Mouse (Mus musculus) forebrain, embryonic 14.5 days (tissue): ENCODE data around the gene Cd68. TPM values are rescaled to one million over a fixed set of nuclear protein-coding genes. Genes with fewer than 3 reads are reported as not detected.

Experiments
- ATAC-seq: fragments of 200-750 bp; cut with Nextera tagmentation; 2 replicates; pipeline ENCODE4 v1.8.0; 2017; ENCODE audit warnings: mild to moderate bottlenecking, moderate library complexity
- DNase-seq: peaks from one replicate; pipeline ENCODE4 v3.0.0-alpha.2; 2015; ENCODE audit warnings: low spot score
- H3K27ac ChIP-seq: fragments of 300-500 bp; sonication (generic); 2 replicates; pipeline ENCODE4 v1.5.1; 2014; ENCODE audit warnings: low read depth, mild to moderate bottlenecking, control low read depth, low read length, moderate library complexity
- H3K27me3 ChIP-seq: fragments of 300-500 bp; sonication (generic); replicated peaks from 2 replicates; pipeline ENCODE4 v1.6.1; 2014; ENCODE audit warnings: low read length, control low read depth, mixed read lengths; ENCODE audit not compliant: control insufficient read depth, insufficient read depth
- H3K36me3 ChIP-seq: fragments of 300-500 bp; sonication (generic); 2 replicates; pipeline ENCODE4 v1.6.1; 2014; ENCODE audit warnings: low read length, control low read depth; ENCODE audit not compliant: control insufficient read depth, insufficient read depth
- H3K4me1 ChIP-seq: fragments of 300-500 bp; sonication (generic); 2 replicates; pipeline ENCODE4 v1.6.1; 2014; ENCODE audit warnings: antibody characterized with exemption, low read length, control low read depth; ENCODE audit not compliant: control insufficient read depth, insufficient read depth
- H3K4me2 ChIP-seq: fragments of 300-500 bp; sonication (generic); 2 replicates; pipeline ENCODE4 v1.6.1; 2014; ENCODE audit warnings: mild to moderate bottlenecking, control low read depth, low read length
- H3K4me3 ChIP-seq: fragments of 300-500 bp; sonication (generic); 2 replicates; pipeline ENCODE4 v1.5.1; 2014; ENCODE audit warnings: low read depth, low read length, control low read depth
- H3K9ac ChIP-seq: fragments of 300-500 bp; sonication (generic); 2 replicates; pipeline ENCODE4 v1.6.1; 2014; ENCODE audit warnings: mild to moderate bottlenecking, low read length, control low read depth, moderate library complexity
- H3K9me3 ChIP-seq: fragments of 300-500 bp; sonication (generic); replicated peaks from 2 replicates; pipeline ENCODE4 v1.6.1; 2016; ENCODE audit warnings: low read length, control low read depth, mixed read lengths; ENCODE audit not compliant: control insufficient read depth
- whole genome bisulfite sequencing: fragments of 180-500 bp; shearing (Covaris S2); extraction: QIAGEN DNeasy Blood & Tissue Kit; methylation state at CpG from one replicate; pipeline ENCODE4 v1.1.7; 2014; 5-methylcytosine and 5-hydroxymethylcytosine counted together
- polyA plus RNA-seq: library from polyadenylated mRNA; unstranded; fragments of >200 nt; fragmentation: Nextera tagmentation; extraction: Ambion mirVana; gene quantifications from 2 replicates; pipeline ENCODE4 v1.2.1, GENCODE M21; 2014

Cd68 gene
- polyA plus RNA-seq, 1 experiment from 2014 or later, result 9.6 TPM

DNA sequence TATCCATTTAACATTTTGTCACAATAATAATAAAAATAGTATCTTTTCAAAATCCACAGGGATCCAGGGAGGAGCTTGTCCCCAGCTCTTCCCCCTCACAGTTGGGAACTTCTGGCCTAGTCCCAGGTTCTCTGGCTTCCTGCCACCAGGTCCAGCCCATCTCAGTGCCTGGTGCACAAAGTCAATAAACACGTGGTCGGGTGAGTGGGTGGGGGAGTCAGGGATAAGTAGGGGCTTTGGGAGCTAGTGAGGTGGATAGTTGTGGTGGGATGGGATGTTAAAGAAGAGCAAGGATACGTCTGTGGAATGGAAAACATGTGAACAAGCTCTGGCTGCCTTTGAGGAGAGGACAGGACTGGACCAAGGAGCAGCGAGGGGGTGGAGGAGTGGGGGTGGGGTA is 20.4 kb upstream of the Cd68 start:
- peaks cover 14% of the 10 kb centered on the region; the same call in 1 of the 2 replicates for H3K4me1 ChIP-seq
- 16% methylated on average over 4 of the region's 4 CpGs for WGBS
- no peaks in the 10 kb centered on the region for H3K9me3 ChIP-seq
- no peak overlapping the region for H3K4me3 ChIP-seq
- no peak for ATAC-seq
- no peak overlapping the region for H3K4me2 ChIP-seq
- H3K27me3 ChIP-seq, result no peaks in the 10 kb centered on the region
- H3K27ac ChIP-seq, result no peak overlapping the region
- H3K36me3 ChIP-seq, result no peaks in the 10 kb centered on the region
- no peak overlapping the region for H3K9ac ChIP-seq
- DNase-seq, result no peak

DNA sequence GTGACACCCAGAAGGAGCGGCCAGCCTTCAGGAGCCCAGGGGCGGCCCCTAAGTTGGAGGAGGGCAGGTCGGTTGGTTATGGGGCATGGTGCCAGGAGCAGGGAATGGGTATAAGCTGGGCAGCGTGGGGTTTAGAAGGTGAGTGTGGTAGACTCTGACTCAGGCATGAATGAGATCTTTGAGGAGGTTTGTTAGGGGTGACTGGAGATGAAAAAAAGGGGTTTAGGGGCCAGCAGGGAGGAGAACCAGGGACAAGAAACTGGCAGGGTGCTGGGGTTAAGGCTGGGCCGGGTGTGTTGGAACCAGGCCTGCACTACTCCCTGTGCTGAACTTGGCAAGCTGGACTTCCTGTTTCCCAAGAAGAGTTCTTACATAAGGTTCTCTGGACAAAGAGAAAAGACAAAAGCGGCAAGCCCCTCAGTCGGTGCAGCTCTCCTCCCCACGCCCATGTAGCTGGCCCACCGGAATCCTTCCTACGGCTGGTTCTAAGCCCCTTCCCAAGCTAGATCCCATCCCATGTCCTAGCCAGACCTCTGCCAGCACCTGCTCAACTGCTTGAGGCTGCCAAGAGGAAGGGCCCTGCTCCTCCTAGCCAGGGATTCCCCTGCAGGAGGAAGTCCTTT is 19.7 kb upstream of the Cd68 start, which contains the start of gene Tnfsf13:
Gene Tnfsf13 (minus strand): TSS at position 259 of the 623 bp plus-strand sequence.
- Histone ChIP-seq H3K27ac (peak within 1 kb of the TSS; percentile 52), H3K4me1 (peaks cover 19% of the 10 kb centered on the region)
- DNase-seq, result peak; percentile 45

DNA sequence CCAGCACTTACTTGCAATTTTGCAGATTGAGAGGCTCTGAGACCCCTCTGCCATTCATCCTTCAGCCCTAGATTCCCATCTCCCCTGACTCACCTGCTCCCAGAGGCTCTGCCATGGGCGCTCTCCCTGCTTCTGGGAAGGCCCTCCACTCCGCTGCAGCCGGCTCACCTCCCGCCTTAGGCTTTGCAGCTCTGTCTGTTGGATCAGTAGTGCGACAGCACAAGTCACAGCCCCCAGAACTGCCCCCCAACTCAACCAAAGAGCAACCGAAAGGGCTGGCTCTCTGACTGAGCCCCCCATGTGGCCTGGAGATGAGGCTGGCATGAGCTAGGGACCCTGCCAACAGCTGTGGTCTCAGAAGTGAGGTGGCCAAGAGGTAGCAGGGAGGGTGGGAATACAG is 19.0 kb upstream of the Cd68 start:
- Histone ChIP-seq H3K9me3 (no peaks in the 10 kb centered on the region), H3K9ac (no peak overlapping the region), H3K4me1 (peaks cover 23% of the 10 kb centered on the region), H3K36me3 (peaks cover 3% of the 10 kb centered on the region), H3K4me2 (no peak overlapping the region), H3K27me3 (no peaks in the 10 kb centered on the region), H3K4me3 (no peak overlapping the region), H3K27ac (no peak overlapping the region)
- ATAC-seq (no peak), DNase-seq (no peak)
- 79% methylated on average over 6 of the region's 6 CpGs for WGBS

More for the DNA sequence above, 19.7 kb upstream of the Cd68 start, which contains the start of gene Tnfsf13:
- Histone ChIP-seq H3K9ac (peak within 1 kb of the TSS; percentile 29; the same call in 1 of the 2 replicates), H3K36me3 (no peaks in the 10 kb centered on the region), H3K4me2 (no peak within 1 kb of the TSS), H3K27me3 (no peaks in the 10 kb centered on the region), H3K9me3 (no peaks in the 10 kb centered on the region), H3K4me3 (no peak within 1 kb of the TSS)
- 51% methylated on average over 10 of the region's 10 CpGs for WGBS
- no peak for ATAC-seq

DNA sequence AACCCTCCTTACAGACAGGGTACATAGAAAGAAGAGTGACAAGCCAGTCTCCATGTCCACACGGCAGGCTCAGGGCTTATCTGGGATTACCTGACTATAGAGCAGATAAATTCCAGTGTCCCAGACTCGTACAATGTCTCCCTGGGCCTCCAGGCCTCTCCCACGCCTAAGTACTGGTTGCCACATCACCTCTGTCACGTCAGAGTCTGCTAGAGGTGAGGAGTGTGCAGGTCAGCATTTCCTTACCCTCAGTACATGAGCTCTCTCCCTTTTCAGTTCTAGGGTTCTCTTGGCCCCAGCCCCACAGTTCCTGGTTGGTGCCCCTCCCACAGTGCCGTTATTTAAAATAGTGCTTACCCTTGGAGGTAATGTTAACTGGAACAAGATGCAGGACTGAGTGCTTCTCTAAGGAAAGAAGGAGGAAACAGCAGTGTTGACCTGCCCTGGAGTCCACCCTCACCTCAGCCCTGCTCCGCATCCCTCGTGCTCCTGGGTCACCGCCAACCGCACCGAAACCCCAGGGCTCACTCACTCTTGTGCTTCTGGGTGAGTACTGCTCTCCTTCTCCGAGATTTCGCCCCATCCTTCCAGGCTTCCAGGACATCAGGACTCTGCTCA is 18.3 kb upstream of the Cd68 start:
- DNase-seq, result no peak
- ATAC-seq, result no peak
- 80% methylated on average over 12 of the region's 12 CpGs for whole genome bisulfite sequencing
- H3K4me1 ChIP-seq, result peaks cover 25% of the 10 kb centered on the region
- H3K4me3 ChIP-seq, result no peak overlapping the region
- H3K4me2 ChIP-seq, result no peak overlapping the region
- no peaks in the 10 kb centered on the region for H3K27me3 ChIP-seq
- H3K9me3 ChIP-seq, result no peaks in the 10 kb centered on the region
- no peak overlapping the region for H3K27ac ChIP-seq
- H3K9ac ChIP-seq, result no peak overlapping the region
- peaks cover 10% of the 10 kb centered on the region for H3K36me3 ChIP-seq

DNA sequence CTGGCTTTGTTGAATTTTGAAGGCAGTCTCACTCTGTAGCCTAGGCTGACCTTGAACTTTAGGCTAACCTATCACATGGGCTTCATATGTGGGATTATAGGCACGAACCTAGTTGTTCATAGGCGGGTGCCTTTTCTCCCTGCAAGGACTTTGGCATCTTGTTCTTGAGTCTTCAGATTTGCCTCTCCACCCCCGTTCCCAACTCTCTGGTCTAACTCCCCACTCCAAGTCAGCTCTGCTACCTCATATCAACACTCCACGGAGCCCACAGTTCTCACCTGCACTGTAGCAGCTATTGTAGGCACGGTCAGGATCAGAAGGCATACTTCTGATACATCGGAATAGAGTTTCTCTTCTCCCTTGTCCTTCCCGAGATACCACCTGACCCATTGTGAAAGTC is 17.6 kb upstream of the Cd68 start:
- no peaks in the 10 kb centered on the region for H3K27me3 ChIP-seq
- H3K4me3 ChIP-seq, result no peak overlapping the region
- no peaks in the 10 kb centered on the region for H3K9me3 ChIP-seq
- H3K27ac ChIP-seq, result peak overlapping the region; percentile 93; the same call in 1 of the 2 replicates
- DNase-seq, result no peak
- H3K4me2 ChIP-seq, result peak overlapping the region; percentile 97; the same call in 1 of the 2 replicates
- peaks cover 25% of the 10 kb centered on the region for H3K4me1 ChIP-seq
- WGBS, result 84% methylated on average over 7 of the region's 7 CpGs
- no peak for ATAC-seq
- peaks cover 14% of the 10 kb centered on the region for H3K36me3 ChIP-seq
- H3K9ac ChIP-seq, result no peak overlapping the region

DNA sequence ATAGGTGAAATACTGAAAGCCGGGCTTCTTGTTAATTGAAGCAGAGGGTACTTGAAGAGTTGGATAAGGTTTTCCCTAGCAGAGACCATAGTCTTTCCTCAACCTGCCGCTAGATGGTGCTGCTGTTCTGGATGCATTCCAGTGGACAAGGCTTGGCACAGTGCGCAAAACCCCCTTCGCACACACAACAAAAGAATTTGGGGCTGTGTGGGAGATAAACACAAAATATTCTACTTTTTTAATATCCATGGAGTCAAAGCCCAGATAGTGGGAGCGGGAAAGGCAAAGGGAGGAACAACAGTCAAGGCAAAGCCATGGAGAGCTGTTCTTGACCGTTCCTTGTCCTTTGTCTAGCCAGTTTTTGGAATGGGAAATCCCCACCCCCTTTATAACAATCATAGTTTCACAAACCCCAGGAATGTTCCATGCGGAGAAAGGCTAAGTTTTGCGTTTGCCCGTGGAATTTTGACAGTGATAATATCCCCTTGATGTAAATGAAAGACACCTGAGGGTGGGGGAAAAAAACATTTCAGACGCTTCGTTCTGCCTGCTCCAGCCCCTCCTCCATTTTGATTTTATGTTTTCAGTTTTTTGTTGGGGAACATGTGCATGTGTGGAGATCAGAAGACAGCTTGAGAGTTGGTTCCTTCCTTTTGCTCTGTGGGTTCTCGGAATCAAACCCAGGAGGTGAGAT is 17.0 kb upstream of the Cd68 start:
- Histone ChIP-seq H3K4me3 (no peak overlapping the region), H3K27me3 (no peaks in the 10 kb centered on the region), H3K9ac (peak overlapping the region; percentile 57), H3K27ac (peak overlapping the region; percentile 93), H3K4me1 (peaks cover 25% of the 10 kb centered on the region), H3K36me3 (peaks cover 20% of the 10 kb centered on the region), H3K9me3 (no peaks in the 10 kb centered on the region), H3K4me2 (peak overlapping the region; percentile 97)
- ATAC-seq, result peak; percentile 46
- 22% methylated on average over 12 of the region's 12 CpGs for WGBS
- peak; percentile 96 for DNase-seq

DNA sequence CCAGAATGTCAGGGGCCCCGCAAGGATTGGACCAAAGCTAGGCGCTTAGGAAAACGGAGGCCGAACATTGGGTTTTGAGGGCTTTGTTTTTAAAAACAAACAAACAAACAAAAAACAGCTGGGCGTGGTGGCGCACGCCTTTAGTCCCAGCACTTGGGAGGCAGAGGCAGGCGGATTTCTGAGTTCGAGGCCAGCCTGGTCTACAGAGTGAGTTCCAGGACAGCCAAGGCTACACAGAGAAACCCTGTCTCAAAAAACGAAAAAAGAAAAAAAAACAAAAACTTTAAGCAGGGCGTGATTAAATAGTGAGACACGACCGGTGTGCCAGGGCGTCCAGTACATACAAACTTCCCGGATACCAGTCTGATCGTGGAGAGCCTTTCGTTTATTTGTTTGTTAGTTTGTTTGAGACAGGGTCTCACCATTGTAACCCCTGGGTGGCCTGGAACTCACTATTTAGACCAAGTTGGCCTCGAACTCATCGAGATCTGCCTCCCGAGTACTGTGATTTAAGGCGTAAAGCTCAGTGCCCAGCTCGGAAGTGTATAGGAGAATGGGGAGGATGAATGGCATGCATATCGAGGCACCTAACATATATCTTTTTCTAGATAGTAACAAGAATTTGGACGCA is 16.4 kb upstream of the Cd68 start:
- Histone ChIP-seq H3K27me3 (no peaks in the 10 kb centered on the region), H3K9me3 (no peaks in the 10 kb centered on the region), H3K36me3 (peaks cover 26% of the 10 kb centered on the region), H3K4me3 (peak overlapping the region; percentile 63), H3K9ac (peak overlapping the region; percentile 64), H3K4me1 (peaks cover 25% of the 10 kb centered on the region), H3K27ac (peak overlapping the region; percentile 93), H3K4me2 (peak overlapping the region; percentile 97)
- no peak for DNase-seq
- ATAC-seq, result peak; percentile 21
- 26% methylated on average over 24 of the region's 24 CpGs for WGBS

DNA sequence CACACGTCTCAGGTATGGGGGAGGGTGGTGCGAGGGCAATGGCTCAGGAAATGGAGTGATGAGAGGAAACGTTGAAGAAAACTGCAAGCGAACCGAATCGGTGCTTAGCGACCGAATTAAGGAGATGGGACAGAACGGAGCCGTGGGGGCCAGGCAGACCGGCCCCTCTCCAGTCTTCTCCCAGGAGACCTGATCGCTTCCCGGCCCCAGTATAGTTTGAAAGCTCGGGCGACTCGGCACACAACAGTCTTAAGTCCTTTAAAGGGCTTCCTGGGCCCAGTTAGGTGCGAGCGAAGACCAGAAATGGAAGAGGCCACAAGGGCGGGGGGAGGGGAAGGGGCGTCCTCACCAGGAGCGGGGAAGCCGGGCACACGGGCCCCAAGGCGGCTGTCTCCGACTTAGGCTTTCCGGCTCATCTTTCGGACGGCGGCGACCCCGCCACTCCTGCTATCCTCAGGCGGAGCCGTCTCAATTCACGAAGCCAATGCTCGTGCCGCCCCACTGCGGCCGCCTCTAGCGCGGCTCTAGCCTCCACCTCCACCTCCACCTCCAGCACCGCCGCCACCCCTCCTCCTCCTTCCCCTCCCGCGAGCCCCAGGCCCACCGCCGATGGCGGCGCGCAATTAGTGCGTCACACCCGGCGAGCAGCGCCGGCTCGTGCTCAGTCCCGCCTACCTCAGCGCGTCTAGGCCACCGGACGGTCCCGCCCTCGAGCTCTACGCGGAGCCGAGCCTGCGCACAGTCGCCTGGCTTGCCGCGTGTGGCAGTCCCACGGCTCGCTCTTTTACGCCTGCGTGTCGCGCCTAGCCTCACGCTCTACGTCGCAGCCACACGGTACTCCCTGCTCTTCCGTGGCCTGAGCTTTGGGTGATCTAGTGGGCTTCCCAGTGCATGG is 15.6 kb upstream of the Cd68 start, which contains the start of gene Senp3:
Gene Senp3 (minus strand): TSS at position 771 of the 895 bp plus-strand sequence.
- no peaks in the 10 kb centered on the region for H3K9me3 ChIP-seq
- peaks cover 25% of the 10 kb centered on the region for H3K4me1 ChIP-seq
- DNase-seq (peak; percentile 99), ATAC-seq (peak; percentile 98)
- WGBS, result under 1% methylated on average over 72 of the region's 80 CpGs
- no peaks in the 10 kb centered on the region for H3K27me3 ChIP-seq
- H3K4me3 ChIP-seq, result peak within 1 kb of the TSS; percentile 63
- H3K27ac ChIP-seq, result peak within 1 kb of the TSS; percentile 93
- H3K4me2 ChIP-seq, result peak within 1 kb of the TSS; percentile 97
- peaks cover 34% of the 10 kb centered on the region for H3K36me3 ChIP-seq
- peak within 1 kb of the TSS; percentile 79 for H3K9ac ChIP-seq
